Mouse (Mus musculus): ENCODE measurements at regions not wholly inside any gene's neighbourhood (a gene's known extent, or its start where the extent isn't known, plus 50 kb on each side); places are given as distances from the start of the nearest gene placed in this dataset.
A peak's percentile ranks its signal among the peaks of the same experiment; 100 is the strongest.
"Not testable (repeated sequence)": the region's sequence is repeated elsewhere in the genome, so short reads cannot be mapped to it uniquely, and the experiment has no call there.

- whole genome bisulfite sequencing, result 78% methylated on average over 4 of the region's 4 CpGs
- no peaks in the 10 kb centered on the region for H3K9me3 ChIP-seq (ENCODE audit: control insufficient read depth, low read length)
- H3K4me1 ChIP-seq (ENCODE audit: control insufficient read depth, insufficient read depth, low read length), result no peaks in the 10 kb centered on the region
- no peak overlapping the region for H3K4me3 ChIP-seq (ENCODE audit: low read length)
- H3K9ac ChIP-seq (ENCODE audit: low read depth, low read length), result no peak overlapping the region
- ATAC-seq, result no peak
- no peak overlapping the region for H3K4me2 ChIP-seq (ENCODE audit: low read depth, low read length)
- H3K27ac ChIP-seq (ENCODE audit: low read length), result no peak overlapping the region
- H3K36me3 ChIP-seq (ENCODE audit: control insufficient read depth, insufficient read depth, low read length), result no peaks in the 10 kb centered on the region
- no peaks in the 10 kb centered on the region for H3K27me3 ChIP-seq (replicated peaks; ENCODE audit: control insufficient read depth, insufficient read depth, low read length)
These were observed 163.2 kb upstream of the Olfr1324 start for GRCm38 (mm10) chrX:50591477-50591876.

GRCm38 (mm10) chrX:50590673-50591341, 162.5 kb upstream of the Olfr1324 start:
- WGBS, result 66% methylated on average over 8 of the region's 8 CpGs
- Histone ChIP-seq H3K27ac (ENCODE audit: low read length) (no peak overlapping the region), H3K27me3 (replicated peaks; ENCODE audit: control insufficient read depth, insufficient read depth, low read length) (no peaks in the 10 kb centered on the region), H3K9ac (ENCODE audit: low read depth, low read length) (no peak overlapping the region), H3K4me2 (ENCODE audit: low read depth, low read length) (peak overlapping the region; percentile 10; the same call in 1 of the 2 replicates), H3K36me3 (ENCODE audit: control insufficient read depth, insufficient read depth, low read length) (no peaks in the 10 kb centered on the region), H3K4me1 (ENCODE audit: control insufficient read depth, insufficient read depth, low read length) (no peaks in the 10 kb centered on the region), H3K9me3 (ENCODE audit: control insufficient read depth, low read length) (no peaks in the 10 kb centered on the region), H3K4me3 (ENCODE audit: low read length) (peak overlapping the region; percentile 31; the same call in 1 of the 2 replicates)
- ATAC-seq, result peak; percentile 63; the same call in 1 of the 2 replicates

DNA sequence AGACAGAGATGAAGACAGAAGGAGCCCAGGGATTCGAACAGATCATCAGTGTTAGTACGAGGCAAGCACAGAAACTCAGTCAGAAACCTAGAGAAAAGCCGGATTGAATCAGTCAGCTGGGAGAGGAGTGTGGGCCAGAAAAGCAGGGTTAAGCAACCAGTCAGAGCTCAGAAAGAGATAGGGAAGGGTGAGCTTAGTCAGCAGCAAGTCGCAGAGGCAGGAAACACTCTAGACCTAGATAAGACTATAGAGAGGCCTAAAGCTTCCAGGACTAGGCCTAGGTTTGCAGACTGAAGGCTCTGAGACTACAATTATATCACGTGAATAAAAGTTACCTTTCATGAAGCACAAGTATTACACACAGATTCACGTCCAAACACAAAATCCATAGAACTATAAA, 160.6 kb upstream of the Olfr1324 start:
- Histone ChIP-seq H3K36me3 (ENCODE audit: control insufficient read depth, insufficient read depth, low read length) (no peaks in the 10 kb centered on the region), H3K4me2 (ENCODE audit: low read depth, low read length) (no peak overlapping the region), H3K9ac (ENCODE audit: low read depth, low read length) (no peak overlapping the region), H3K9me3 (ENCODE audit: control insufficient read depth, low read length) (no peaks in the 10 kb centered on the region), H3K27me3 (replicated peaks; ENCODE audit: control insufficient read depth, insufficient read depth, low read length) (no peaks in the 10 kb centered on the region), H3K27ac (ENCODE audit: low read length) (no peak overlapping the region), H3K4me1 (ENCODE audit: control insufficient read depth, insufficient read depth, low read length) (no peaks in the 10 kb centered on the region), H3K4me3 (ENCODE audit: low read length) (no peak overlapping the region)
- WGBS, result 88% methylated on average over 6 of the region's 6 CpGs
- ATAC-seq, result no peak

GRCm38 (mm10) chrX:50583741-50584580, 155.7 kb upstream of the Olfr1324 start:
- ATAC-seq, result no peak
- no peaks in the 10 kb centered on the region for H3K27me3 ChIP-seq (replicated peaks; ENCODE audit: control insufficient read depth, insufficient read depth, low read length)
- no peaks in the 10 kb centered on the region for H3K9me3 ChIP-seq (ENCODE audit: control insufficient read depth, low read length)
- H3K9ac ChIP-seq (ENCODE audit: low read depth, low read length), result peak overlapping the region; percentile 33; the same call in 1 of the 2 replicates
- H3K4me1 ChIP-seq (ENCODE audit: control insufficient read depth, insufficient read depth, low read length), result no peaks in the 10 kb centered on the region
- H3K36me3 ChIP-seq (ENCODE audit: control insufficient read depth, insufficient read depth, low read length), result no peaks in the 10 kb centered on the region
- 69% methylated on average over 12 of the region's 12 CpGs for WGBS
- H3K27ac ChIP-seq (ENCODE audit: low read length), result no peak overlapping the region
- H3K4me3 ChIP-seq (ENCODE audit: low read length), result peak overlapping the region; percentile 31
- 0 out of 2 replicates have a peak overlapping the region, but pooled peaks have one; percentile 9 for H3K4me2 ChIP-seq (ENCODE audit: low read depth, low read length)

GRCm38 (mm10) chrX:50580200-50580599, 151.9 kb upstream of the Olfr1324 start:
- Histone ChIP-seq H3K4me3 (ENCODE audit: low read length) (peak overlapping the region; percentile 25; the same call in 1 of the 2 replicates), H3K9ac (ENCODE audit: low read depth, low read length) (no peak overlapping the region), H3K27me3 (replicated peaks; ENCODE audit: control insufficient read depth, insufficient read depth, low read length) (no peaks in the 10 kb centered on the region), H3K4me2 (ENCODE audit: low read depth, low read length) (0 out of 2 replicates have a peak overlapping the region, but pooled peaks have one; percentile 16), H3K9me3 (ENCODE audit: control insufficient read depth, low read length) (no peaks in the 10 kb centered on the region), H3K4me1 (ENCODE audit: control insufficient read depth, insufficient read depth, low read length) (no peaks in the 10 kb centered on the region), H3K27ac (ENCODE audit: low read length) (no peak overlapping the region), H3K36me3 (ENCODE audit: control insufficient read depth, insufficient read depth, low read length) (no peaks in the 10 kb centered on the region)
- 65% methylated on average over 7 of the region's 7 CpGs for WGBS
- ATAC-seq, result no peak

DNA sequence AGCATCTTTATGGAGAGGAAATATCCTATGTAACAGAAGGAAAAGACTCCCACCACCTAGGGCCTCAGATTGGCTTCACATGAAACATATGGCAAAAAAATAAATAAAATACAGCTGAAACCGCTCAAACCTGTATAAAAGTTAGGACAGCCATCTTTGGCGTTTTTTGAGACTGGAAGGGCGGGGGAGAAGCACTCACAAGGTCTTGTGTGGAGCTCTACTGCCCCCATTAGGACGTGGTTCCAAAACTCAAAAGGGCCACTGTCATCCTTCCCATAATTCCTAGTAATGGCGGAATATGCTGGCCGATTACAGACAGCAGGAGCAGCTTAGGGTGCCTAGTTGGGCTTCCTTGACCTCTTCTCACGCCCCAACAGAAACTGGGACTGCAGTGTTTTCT, 148.5 kb upstream of the Olfr1324 start:
- no peak overlapping the region for H3K9ac ChIP-seq (ENCODE audit: low read depth, low read length)
- no peak overlapping the region for H3K27ac ChIP-seq (ENCODE audit: low read length)
- peak overlapping the region; percentile 32 for H3K4me3 ChIP-seq (ENCODE audit: low read length)
- 0 out of 2 replicates have a peak overlapping the region, but pooled peaks have one; percentile 19 for H3K4me2 ChIP-seq (ENCODE audit: low read depth, low read length)
- peak; percentile 44; the same call in 1 of the 2 replicates for ATAC-seq
- H3K4me1 ChIP-seq (ENCODE audit: control insufficient read depth, insufficient read depth, low read length), result no peaks in the 10 kb centered on the region
- WGBS, result 47% methylated on average over 7 of the region's 7 CpGs
- no peaks in the 10 kb centered on the region for H3K9me3 ChIP-seq (ENCODE audit: control insufficient read depth, low read length)
- no peaks in the 10 kb centered on the region for H3K36me3 ChIP-seq (ENCODE audit: control insufficient read depth, insufficient read depth, low read length)
- no peaks in the 10 kb centered on the region for H3K27me3 ChIP-seq (replicated peaks; ENCODE audit: control insufficient read depth, insufficient read depth, low read length)

DNA sequence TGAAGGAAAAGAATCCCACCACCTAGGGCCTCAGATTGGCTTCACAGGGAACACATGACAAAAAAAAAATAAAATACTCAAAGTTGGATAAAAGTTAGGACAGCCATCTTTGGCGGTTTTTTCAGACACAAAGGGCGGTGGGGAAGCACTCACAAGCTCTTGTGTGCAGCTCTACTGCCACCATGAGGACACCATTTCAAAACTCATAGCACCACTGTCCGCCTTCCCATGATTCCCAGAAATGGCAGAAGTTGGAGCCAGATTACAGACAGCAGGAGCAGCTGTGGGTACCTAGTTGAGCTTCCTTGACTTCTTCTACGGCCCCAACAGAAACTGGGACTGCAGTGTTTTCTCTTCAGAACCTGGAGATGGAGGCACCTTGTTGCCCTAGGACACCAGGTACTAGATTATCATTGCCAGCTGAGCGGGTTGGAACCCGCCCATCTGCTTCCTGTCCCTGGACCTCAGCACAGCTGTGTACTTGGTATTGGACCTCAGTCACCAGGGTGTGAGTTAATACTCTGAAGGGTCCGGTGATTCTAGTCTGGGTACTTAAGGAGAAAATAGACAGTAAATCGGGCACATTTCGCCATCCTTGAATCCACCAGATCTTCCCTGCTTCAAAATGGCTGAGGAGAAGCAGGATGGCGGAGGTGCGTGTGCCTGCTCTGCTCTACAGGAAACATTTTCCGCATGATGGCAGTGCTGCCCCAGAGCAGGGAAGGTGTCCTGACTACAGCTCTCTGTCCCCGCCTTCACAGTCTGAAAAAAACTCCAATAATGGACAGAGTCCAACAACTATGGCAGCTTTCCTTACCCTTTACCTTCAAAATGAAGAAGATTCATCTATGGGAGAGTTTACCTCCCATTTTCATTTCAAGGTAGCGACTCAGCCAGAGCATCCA, 144.1 kb upstream of the Olfr1324 start:
- H3K9me3 ChIP-seq (ENCODE audit: control insufficient read depth, low read length); H3K4me1 ChIP-seq (ENCODE audit: control insufficient read depth, insufficient read depth, low read length); H3K9ac ChIP-seq (ENCODE audit: low read depth, low read length); H3K4me2 ChIP-seq (ENCODE audit: low read depth, low read length); H3K36me3 ChIP-seq (ENCODE audit: control insufficient read depth, insufficient read depth, low read length); H3K27ac ChIP-seq (ENCODE audit: low read length); H3K27me3 ChIP-seq (replicated peaks; ENCODE audit: control insufficient read depth, insufficient read depth, low read length): not testable (repeated sequence)
- ATAC-seq, result peak; percentile 76
- WGBS, result 64% methylated on average over 14 of the region's 14 CpGs
- H3K4me3 ChIP-seq (ENCODE audit: low read length), result peak overlapping the region; percentile 30

DNA sequence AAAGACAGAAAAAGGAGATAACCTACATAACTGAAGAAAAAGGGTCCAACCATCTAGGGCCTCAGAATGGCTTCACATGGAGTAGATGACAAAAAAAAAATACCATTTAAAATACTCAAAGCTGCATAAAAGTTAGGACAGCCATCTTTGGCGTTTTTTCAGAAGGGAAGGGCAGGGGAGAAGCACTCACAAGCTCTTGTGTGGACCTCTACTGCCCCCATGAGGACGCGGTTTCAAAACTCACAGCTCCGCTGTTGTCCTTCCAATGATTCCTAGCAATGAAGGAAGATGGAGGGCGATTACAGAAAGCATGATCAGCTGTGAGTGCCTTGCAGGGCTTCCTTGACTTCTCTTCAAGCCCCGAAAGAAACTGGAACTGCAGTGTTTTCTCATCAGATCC, 140.8 kb upstream of the Olfr1324 start:
- 73% methylated on average over 6 of the region's 6 CpGs for WGBS
- H3K27me3 ChIP-seq (replicated peaks; ENCODE audit: control insufficient read depth, insufficient read depth, low read length), result no peaks in the 10 kb centered on the region
- no peak for ATAC-seq
- no peaks in the 10 kb centered on the region for H3K4me1 ChIP-seq (ENCODE audit: control insufficient read depth, insufficient read depth, low read length)
- H3K9me3 ChIP-seq (ENCODE audit: control insufficient read depth, low read length), result no peaks in the 10 kb centered on the region
- no peak overlapping the region for H3K4me2 ChIP-seq (ENCODE audit: low read depth, low read length)
- H3K9ac ChIP-seq (ENCODE audit: low read depth, low read length), result no peak overlapping the region
- H3K36me3 ChIP-seq (ENCODE audit: control insufficient read depth, insufficient read depth, low read length), result no peaks in the 10 kb centered on the region
- H3K4me3 ChIP-seq (ENCODE audit: low read length), result no peak overlapping the region
- H3K27ac ChIP-seq (ENCODE audit: low read length), result no peak overlapping the region
